Comparison of ENCODE assay signal across 14 mouse cellular contexts in the genomic region with DNA sequence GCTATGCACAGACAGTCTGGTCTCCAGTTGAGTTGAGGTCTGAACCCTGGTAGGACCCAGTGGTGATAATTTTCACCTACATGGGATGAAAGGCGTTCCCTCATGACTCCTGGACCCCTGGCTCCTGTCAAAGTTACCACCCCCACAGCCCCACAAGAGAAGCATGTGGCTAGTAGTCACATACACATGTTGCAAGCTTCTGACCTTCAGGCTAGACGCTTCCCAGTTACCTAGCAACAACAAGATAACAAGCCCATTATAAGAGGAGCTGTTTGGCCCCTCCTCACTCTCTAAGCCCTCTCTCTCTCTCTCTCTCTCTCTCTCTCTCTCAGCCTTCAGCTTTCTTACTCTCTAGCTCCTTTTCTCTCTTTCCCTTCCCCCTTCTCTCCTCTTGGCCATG.
A peak's percentile ranks its signal among the peaks of the same experiment; 100 is the strongest.
DNase-seq lines count a peak whose midpoint lies in the region; ATAC-seq and TF ChIP-seq lines count a peak whose summit lies in the region.
"Had no signal": no experiment of that assay in that cellular context is flagged by ENCODE, and none has a peak within 500 bp of the region (broad histone marks: within the 10 kb centered on the region; RNA-seq: fewer than 3 reads in every experiment).

No protein-coding gene starts in this region.

- H3K9ac ChIP-seq in hindbrain, embryonic 12.5 days = no peak overlapping the region
- H3K9ac ChIP-seq in MEL (ENCODE audit: control insufficient read depth, low read depth, low read length, poor library complexity, severe bottlenecking) = no peak overlapping the region
- H3K9ac ChIP-seq: forebrain, embryonic 12.5 days; liver, embryonic 13.5 days had no signal

- ATAC-seq in hindbrain, embryonic 12.5 days (ENCODE audit: low FRiP score) = no peak; the same call in 1 of the 2 replicates
- ATAC-seq: hindbrain, embryonic 16.5 days had no signal

- DNase-seq in hindbrain, embryonic 10.5 days (ENCODE audit: low spot score) = peak; percentile 5
- DNase-seq in MEL (ENCODE audit: low read depth, low spot score) (peak; percentile 26), ZHBTc4 (ENCODE audit: low read depth, low spot score) (peak; percentile 10)
- DNase-seq in heart, postnatal 10 days = peak; percentile 4 to 15
- no peak for DNase-seq in right cerebral cortex, postnatal 14 days
- no peak for DNase-seq in kidney, adult 9 months
- DNase-seq: cerebellum, adult 11 months; kidney, postnatal 36 days; liver, embryonic 13.5 days; lung, postnatal 36 days; thymus, adult 18-20 months had no signal

- no peak for TF ChIP-seq RAD21 in MEL (IDR thresholded peaks at IDR 0.05; ENCODE audit: low read depth, low read length)

- intact Hi-C loops in heart, postnatal 10 days (cut with DNase I) = no loop called here

- no peaks in the 10 kb centered on the region for H3K36me3 ChIP-seq in hindbrain, embryonic 10.5 days
- H3K36me3 ChIP-seq in hindbrain, embryonic 12.5 days = no peaks in the 10 kb centered on the region
- H3K36me3 ChIP-seq in MEL (ENCODE audit: control insufficient read depth in 1 of 2, insufficient read depth in 2 of 2, low read length in 2 of 2) = peaks cover 0 to 2% of the 10 kb centered on the region in 2 experiments; a peak in 1 of 4 replicates
- H3K36me3 ChIP-seq: forebrain, embryonic 12.5 days; liver, embryonic 13.5 days had no signal

- H3K27me3 ChIP-seq in hindbrain, embryonic 10.5 days (ENCODE audit: insufficient read depth, poor library complexity, severe bottlenecking) = no peaks in the 10 kb centered on the region
- no peaks in the 10 kb centered on the region for H3K27me3 ChIP-seq in hindbrain, embryonic 12.5 days
- peaks cover 0 to 3% of the 10 kb centered on the region in 2 experiments; a peak in 3 of 4 replicates for H3K27me3 ChIP-seq in MEL (ENCODE audit: control insufficient read depth in 1 of 2, insufficient read depth in 2 of 2, low read length in 2 of 2)
- H3K27me3 ChIP-seq: forebrain, embryonic 12.5 days; liver, embryonic 13.5 days had no signal

- TF ChIP-seq CTCF in MEL (IDR thresholded peaks at IDR 0.05 in 2 of 3, conservative IDR thresholded peaks at IDR 0.05 in 1 of 3; ENCODE audit: control insufficient read depth in 1 of 3, insufficient read depth in 1 of 3, low read depth in 2 of 3, low read length in 3 of 3, poor library complexity in 1 of 3, severe bottlenecking in 1 of 3) = no peak

- no peak for TF ChIP-seq EP300 in MEL (IDR thresholded peaks at IDR 0.05; ENCODE audit: low read depth in 1 of 2, low read length in 2 of 2)

- WGBS in hindbrain, embryonic 10.5 days = 39% methylated on average over 2 of the region's 2 CpGs
- 28% methylated on average over 2 of the region's 2 CpGs for WGBS in hindbrain, embryonic 12.5 days

- H3K4me2 ChIP-seq in hindbrain, embryonic 12.5 days (replicated peaks) = no peak overlapping the region
- H3K4me2 ChIP-seq: forebrain, embryonic 12.5 days; liver, embryonic 13.5 days had no signal

- H3K27ac ChIP-seq in hindbrain, embryonic 10.5 days = no peak overlapping the region
- no peak overlapping the region for H3K27ac ChIP-seq in hindbrain, embryonic 12.5 days
- H3K27ac ChIP-seq in MEL (ENCODE audit: control insufficient read depth, low read depth, low read length) = no peak overlapping the region
- H3K27ac ChIP-seq: forebrain, embryonic 12.5 days; liver, embryonic 13.5 days had no signal

- no peak overlapping the region for H3K4me3 ChIP-seq in hindbrain, embryonic 10.5 days
- no peak overlapping the region for H3K4me3 ChIP-seq in hindbrain, embryonic 12.5 days
- no peak overlapping the region for H3K4me3 ChIP-seq in MEL (ENCODE audit: control insufficient read depth in 1 of 2, insufficient read depth in 1 of 2, low read depth in 2 of 2, low read length in 2 of 2)
- H3K4me3 ChIP-seq: forebrain, embryonic 12.5 days; liver, embryonic 13.5 days had no signal

- H3K4me1 ChIP-seq in hindbrain, embryonic 10.5 days (replicated peaks) = peaks cover 9% of the 10 kb centered on the region
- peaks cover 3% of the 10 kb centered on the region; the same call in 1 of the 2 replicates for H3K4me1 ChIP-seq in hindbrain, embryonic 12.5 days
- no peaks in the 10 kb centered on the region for H3K4me1 ChIP-seq in MEL (ENCODE audit: control insufficient read depth in 1 of 2, insufficient read depth in 2 of 2, low read length in 2 of 2)
- H3K4me1 ChIP-seq: forebrain, embryonic 12.5 days; liver, embryonic 13.5 days had no signal

- no peaks in the 10 kb centered on the region for H3K79me2 ChIP-seq in MEL (ENCODE audit: control insufficient read depth, insufficient read depth, low read length, poor library complexity)

- H3K9me3 ChIP-seq in hindbrain, embryonic 10.5 days = no peaks in the 10 kb centered on the region
- no peaks in the 10 kb centered on the region for H3K9me3 ChIP-seq in hindbrain, embryonic 12.5 days (replicated peaks)
- H3K9me3 ChIP-seq in MEL (replicated peaks; ENCODE audit: insufficient read depth, low read length) = no peaks in the 10 kb centered on the region
- H3K9me3 ChIP-seq: forebrain, embryonic 12.5 days; liver, embryonic 13.5 days had no signal

- no peak for TF ChIP-seq POLR2A in MEL (IDR thresholded peaks at IDR 0.05; ENCODE audit: control insufficient read depth in 1 of 2, insufficient read depth in 1 of 2, low read depth in 1 of 2, low read length in 2 of 2, poor library complexity in 1 of 2)

TF ChIP-seq in MEL, 35 proteins besides CTCF, POLR2A, EP300 and RAD21:
- no peak for TF ChIP-seq USF2 (IDR thresholded peaks at IDR 0.05; ENCODE audit: borderline replicate concordance in 1 of 2, insufficient read depth in 1 of 2, low read depth in 1 of 2, low read length in 2 of 2)
- no peak for TF ChIP-seq ELF1 (IDR thresholded peaks at IDR 0.05; ENCODE audit: low read depth, low read length)

Comparison
In these comparisons a context has a peak if more than half of its experiments do, and no peak if none do; other contexts are left out.
1. DNase-seq: peak in hindbrain, embryonic 10.5 days (single experiment), MEL (single experiment), ZHBTc4 (single experiment) and heart, postnatal 10 days (2 of 2); none in right cerebral cortex, postnatal 14 days (single experiment) and kidney, adult 9 months (single experiment).